Mouse (Mus musculus): ENCODE data around the gene Nlgn3. TPM values are rescaled to one million over a fixed set of nuclear protein-coding genes. Genes with fewer than 3 reads are reported as not detected.

Nlgn3 gene
- polyA plus RNA-seq, 1 experiment, result 58.2 TPM

DNA sequence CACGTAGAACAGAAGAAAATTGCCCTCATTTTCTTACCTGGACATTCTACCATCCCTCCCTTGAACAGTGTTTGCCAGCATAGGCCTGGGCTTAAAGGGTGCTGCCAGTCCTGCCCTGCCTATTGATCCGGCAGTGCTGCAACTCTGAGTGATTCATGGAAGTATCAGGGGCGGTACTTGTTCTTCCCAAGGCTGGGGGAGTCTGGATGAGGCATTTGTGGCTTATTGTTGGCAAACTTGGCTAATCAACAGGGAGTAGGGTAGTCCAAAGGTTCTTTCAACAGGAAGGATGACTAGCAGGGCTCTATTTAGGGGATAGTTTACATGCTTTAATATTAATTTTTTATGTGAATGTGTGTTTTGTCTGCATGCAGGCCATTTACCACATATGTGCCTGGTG lies 71.6 kb downstream of the Nlgn3 start:
- DNase-seq (ENCODE audit: extremely low spot score in 1 of 2, low spot score in 1 of 2), result no peak

DNA sequence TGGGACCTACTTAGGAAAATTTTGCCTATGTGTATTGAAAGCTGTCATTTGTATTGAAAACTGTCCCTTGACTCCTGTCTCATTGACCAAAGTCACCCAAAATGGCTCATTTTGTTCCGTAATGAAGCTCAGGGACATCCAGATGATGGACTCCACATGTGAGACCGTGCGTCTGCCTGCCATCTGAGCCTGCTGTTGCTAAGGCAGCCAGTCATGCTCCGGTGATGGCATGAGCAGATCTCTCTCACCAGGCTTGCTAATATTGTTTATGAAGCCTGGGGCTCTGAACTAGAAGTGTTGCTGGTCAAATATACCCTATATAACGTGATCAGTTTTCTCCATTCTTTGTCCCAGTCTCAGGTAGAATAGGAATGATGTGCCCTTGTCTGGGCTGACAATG lies 74.0 kb downstream of the Nlgn3 start:
- DNase-seq (ENCODE audit: extremely low spot score in 1 of 2, low spot score in 1 of 2), result no peak

Other genes starting within 250 kb of the Nlgn3 start
- gene Tex11, start 239.5 kb upstream of the Nlgn3 start, polyA plus RNA-seq (2012; rRNA removed), result 0.06 and 0.10 TPM in 2 replicates
- gene Slc7a3, start 213.1 kb upstream of the Nlgn3 start, polyA plus RNA-seq (2012; rRNA removed), result 6.4 and 8.1 TPM in 2 replicates
- gene Snx12, start 76.6 kb upstream of the Nlgn3 start, polyA plus RNA-seq (2012; rRNA removed), result 33.4 and 33.6 TPM in 2 replicates
- 11.5 and 12.2 TPM in 2 replicates for gene Foxo4, start 44.6 kb upstream of the Nlgn3 start, polyA plus RNA-seq (2012; rRNA removed)
- not detected in 2 replicates for gene Gm614, start 35.2 kb upstream of the Nlgn3 start, polyA plus RNA-seq (2012; rRNA removed)
- 3.8 and 4.3 TPM in 2 replicates for gene Il2rg, start 30.9 kb upstream of the Nlgn3 start, polyA plus RNA-seq (2012; rRNA removed)
- not detected in 2 replicates for gene Gm20489, start 30.1 kb upstream of the Nlgn3 start, polyA plus RNA-seq (2012; rRNA removed)
- gene Med12, start 25.1 kb upstream of the Nlgn3 start, polyA plus RNA-seq (2012; rRNA removed), result 38.8 and 48.1 TPM in 2 replicates
- gene Gjb1, start 77.2 kb downstream of the Nlgn3 start, polyA plus RNA-seq (2012; rRNA removed), result 15.3 and 17.3 TPM in 2 replicates
- gene Zmym3, start 121.7 kb downstream of the Nlgn3 start, polyA plus RNA-seq (2012; rRNA removed), result 182 and 236 TPM in 2 replicates
- 157 and 159 TPM in 2 replicates for gene Nono, start 130.2 kb downstream of the Nlgn3 start, polyA plus RNA-seq (2012; rRNA removed)
- 1.7 and 2.0 TPM in 2 replicates for gene Itgb1bp2, start 149.9 kb downstream of the Nlgn3 start, polyA plus RNA-seq (2012; rRNA removed)
- 47.7 and 49.5 TPM in 2 replicates for gene Taf1, start 233.6 kb downstream of the Nlgn3 start, polyA plus RNA-seq (2012; rRNA removed)

All from frontal cortex, adult 2 months (tissue).